Mouse (Mus musculus) embryo, embryonic 9.5 days (tissue): ENCODE measurements at regions not wholly inside any gene's neighbourhood (a gene's known extent, or its start where the extent isn't known, plus 50 kb on each side); places are given as distances from the start of the nearest gene placed in this dataset.

Experiments
- DNase-seq: peaks from one replicate; pipeline ENCODE4 v3.0.0-alpha.2; 2017; ENCODE audit errors: extremely low spot score

DNA sequence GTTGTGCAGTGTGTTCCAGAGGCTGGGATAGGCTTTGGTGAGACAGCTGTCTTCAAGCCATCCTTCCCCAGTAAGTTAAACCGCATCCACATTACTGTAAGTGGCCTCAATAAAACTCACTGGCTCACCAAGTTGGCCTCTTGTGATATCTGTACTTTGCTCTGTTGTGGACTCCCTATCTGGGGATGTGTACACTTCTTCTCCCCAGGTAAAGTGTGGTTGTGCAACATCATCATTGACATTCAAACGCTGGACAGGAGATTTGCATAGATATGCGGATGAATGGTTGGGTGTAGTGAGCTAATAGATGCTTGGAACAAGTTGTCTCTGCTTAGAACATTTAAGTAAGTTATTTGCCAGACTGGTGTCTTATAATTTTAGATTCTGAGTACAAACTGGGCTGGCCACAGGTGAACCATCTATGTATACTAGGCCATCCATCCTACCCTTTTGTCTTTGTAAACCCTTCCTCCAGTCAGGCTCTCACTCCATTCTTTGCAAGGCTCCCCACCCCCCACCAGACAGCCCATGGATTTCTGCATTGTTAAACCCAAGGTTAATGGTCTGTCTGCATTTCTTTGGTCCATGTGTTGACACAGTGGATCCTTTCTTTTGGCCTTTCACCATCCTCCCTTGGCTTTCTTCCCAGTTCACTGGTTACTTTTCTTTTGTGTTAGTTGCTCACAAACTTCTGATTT, 303.0 kb downstream of the Plpp3 start:
- DNase-seq, result no peak

DNA sequence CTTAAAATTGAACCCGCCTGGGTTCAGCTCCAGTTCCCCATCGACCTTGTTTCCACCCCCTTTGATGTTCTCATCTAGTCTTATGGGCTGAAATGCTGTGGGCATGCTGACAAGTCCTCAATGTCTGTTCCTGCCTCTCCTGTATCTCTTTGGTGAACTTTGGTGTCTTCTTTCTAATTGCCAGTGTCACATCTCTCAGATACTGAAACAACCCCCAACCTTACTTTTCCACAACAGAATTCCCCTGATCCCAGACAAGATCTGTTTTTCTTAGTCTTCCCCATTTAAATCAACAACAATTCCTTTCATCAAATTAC, 303.5 kb downstream of the Plpp3 start:
- no peak for DNase-seq

DNA sequence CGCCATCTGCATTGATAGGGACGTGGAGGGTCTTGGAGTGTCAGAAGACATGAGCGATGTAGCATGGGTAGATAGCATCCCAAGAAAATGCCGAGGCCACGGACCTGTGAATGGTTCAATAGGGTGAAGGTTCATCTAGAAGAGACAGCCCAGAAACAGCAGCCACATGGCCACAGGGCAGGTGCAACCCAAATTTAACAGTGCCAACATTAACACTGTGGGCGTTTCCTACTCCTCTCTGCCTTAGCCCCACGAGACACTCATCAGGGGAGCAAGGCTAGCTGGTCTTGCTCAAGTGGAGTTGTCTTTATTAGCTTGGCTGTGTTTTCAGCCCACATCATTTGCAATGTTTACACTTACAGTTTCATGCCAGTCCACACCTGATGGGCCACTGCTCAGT, 310.7 kb downstream of the Plpp3 start:
- no peak for DNase-seq

DNA sequence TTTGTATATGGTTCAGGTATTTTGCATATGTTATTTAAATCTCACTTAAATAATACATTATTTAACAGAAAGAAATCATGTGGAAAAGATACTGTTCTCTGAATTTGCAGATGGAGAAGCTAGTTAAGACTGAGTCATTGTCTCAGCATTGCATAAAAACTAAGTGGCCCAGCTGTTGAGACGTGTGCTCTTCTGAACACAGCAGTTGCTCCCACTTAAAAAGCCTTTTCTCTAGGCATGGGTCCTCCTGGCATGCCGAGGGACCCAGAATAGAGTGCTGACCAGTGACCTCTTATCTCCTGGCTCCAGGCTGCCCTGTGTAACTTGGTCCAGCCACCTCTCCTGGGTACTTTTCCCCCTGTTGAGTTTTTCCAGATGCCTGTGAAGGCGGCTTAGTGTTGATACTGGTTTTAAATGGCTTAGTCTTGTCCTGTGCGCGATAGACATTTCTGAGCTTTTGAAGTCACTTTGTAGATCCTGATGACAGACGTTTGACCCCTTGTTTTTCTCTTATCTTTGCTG, 312.2 kb downstream of the Plpp3 start:
- DNase-seq, result no peak

DNA sequence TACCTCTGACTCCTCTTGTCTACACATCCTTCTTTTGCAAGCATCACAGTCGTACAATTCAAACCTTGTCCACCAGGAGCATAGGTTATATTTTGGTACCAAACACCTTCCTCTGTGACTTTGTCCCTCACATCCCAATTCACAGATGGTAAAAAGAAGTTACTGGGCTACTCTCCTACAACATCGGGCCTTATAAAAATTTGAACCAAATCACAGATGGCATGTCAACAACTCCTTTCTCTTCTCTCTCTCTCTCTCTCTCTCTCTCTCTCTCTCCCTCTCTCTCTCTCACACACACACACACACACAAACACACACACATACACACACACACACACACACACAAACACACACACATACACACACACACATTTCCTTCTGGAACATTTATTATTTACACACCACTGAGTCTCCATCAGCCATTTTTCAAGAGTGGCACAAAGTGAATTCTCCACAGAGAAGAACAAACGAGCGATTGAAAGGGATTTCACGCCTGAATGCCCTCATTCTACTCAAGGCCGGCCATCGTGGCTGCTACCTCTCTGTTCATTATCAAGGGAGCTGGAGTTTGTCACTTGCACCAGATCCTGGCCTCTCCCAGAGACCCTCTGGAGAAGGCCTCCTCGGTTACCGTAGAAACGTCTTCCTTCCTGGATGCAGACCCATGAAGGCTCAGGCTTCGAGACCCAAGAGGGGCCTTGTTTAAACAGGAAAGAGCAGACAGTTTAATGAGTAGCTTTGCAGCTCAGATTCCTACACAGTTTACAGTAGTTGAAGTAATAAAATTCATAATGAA, 314.7 kb upstream of the Gm12728 start:
- DNase-seq, result peak; percentile 73

DNA sequence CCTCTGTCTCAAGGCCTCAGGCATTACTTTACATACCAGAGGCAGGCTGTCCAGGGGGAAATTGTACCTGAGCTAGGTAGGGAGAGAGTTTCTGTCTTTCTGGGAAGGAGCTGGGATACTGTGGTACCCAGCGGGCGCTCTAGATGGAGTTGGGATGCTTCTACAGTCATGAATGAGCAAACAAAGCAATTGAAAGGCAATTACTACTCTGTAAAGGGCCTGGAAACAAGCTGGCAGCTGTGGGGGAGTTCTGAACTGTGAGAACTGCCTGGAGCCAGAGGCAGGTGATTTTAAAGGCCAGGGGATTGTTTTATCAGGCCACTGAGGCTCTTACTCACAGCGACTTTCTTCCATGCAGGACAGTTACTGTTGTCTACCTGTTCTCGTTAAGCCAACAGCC, 313.3 kb upstream of the Gm12728 start:
- DNase-seq, result no peak

DNA sequence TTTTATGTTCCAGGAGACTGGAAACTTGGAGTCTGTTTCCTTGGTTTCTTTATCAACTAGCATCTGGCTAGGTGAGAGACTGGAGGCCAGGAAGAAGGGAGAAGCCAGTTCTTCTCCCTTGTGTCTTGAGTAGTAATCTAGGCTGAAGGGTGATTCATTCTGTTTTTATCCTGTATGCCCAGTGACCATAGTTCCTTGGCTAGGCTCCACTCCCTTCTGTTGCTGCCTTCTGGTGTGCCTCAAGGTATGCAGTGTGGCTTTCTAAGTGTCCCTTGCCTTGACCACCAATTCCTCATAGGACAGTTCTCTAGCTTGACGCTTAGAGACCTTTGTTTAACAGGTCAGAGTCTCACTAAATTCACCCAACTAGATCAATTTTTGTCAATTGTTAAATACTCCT, 303.3 kb upstream of the Gm12728 start:
- DNase-seq, result no peak

DNA sequence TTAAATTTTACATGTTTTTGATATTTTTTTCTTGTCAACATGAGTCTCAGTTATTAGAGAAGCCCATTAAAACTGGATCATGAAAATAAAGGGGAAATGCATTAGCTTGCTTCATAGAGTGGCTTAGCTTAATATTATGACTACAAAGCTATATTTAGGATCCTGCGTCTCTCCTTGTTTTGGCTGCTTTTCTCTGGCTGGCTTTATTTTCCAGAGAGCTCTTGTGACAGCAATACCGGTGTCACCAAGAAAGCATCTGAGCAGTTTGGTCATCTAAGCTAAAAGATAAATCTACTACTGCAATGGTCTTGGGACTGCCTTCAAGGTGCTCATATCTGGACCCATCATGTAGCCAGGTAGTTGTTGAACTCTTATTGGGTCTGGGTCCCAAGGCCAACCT, 293.5 kb upstream of the Gm12728 start:
- DNase-seq, result no peak

DNA sequence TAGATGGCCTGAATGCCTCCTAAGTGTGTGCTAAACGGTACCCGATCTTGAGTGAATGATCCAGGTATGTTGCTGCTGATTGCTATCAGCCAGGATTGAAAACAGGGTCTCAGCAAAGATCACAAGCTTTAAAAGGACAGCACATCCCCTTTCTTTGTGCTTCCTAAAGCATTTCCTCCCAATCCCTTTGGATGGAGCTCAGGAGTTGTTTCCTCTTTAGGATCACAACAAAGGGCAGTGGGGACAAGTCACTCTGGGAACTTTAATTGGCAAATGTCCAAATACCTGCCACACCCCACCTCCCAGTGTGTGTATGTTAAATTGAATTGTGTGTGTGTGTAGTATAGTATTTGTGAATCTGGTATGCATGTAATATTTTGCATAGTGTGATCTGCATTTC, 283.5 kb upstream of the Gm12728 start:
- DNase-seq, result no peak

DNA sequence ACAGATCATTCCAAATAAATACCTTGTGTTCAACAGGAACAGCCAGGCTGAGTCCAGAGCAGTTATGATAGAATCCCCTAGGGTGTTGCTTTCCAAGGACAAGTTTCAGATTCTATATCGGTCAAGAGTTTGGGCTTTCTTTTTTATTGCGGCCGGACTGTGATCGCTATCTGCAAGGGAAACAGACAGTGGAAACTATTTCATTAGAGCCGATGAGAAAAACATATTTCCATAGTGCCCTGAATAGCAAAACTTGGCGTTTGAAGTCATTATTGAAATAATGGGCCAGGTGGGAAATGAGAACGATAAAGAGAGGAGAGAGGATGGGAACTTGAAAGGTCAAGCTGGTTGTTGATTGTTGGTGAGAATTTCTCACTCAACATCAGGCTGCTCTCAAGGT, 282.4 kb upstream of the Gm12728 start:
- DNase-seq, result no peak

DNA sequence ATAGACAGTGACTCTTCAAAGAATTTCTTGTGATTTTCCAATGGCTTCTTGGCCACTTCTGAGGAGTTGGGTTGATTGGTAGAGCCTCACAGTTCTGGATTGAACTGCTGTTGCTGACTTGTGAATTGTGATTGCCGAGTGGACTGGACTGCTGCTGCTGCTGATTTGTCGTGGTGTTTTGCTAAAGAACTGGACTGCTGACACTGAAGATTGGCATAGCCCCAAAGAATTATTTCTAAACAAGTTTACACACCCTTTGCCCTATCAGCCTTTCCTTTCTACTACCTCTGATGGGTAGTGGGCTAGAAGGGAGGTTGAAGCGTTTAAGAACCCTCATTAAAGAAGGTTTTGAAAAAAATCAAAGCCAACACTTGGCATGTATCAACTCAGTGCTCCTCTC, 280.6 kb upstream of the Gm12728 start:
- DNase-seq, result no peak

DNA sequence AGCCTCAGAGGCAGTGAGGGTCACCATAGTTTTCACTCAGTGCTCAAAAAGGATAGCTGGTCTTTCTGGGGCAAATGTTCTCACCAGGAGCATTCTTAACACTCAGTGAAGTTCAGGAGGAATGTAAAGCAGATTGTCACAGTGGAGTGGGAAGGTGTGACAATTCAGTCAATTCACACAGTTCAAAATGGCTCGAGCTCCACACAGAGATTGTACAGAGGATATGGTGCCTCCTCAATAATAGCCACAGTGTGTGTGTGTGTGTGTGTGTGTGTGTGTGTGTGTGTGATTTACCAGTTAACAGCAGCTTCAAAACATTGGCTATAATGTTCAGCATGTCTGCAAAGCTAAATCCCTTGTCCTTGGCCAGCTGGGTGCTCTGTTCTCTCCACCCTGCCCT, 279.3 kb upstream of the Gm12728 start:
- no peak for DNase-seq

DNA sequence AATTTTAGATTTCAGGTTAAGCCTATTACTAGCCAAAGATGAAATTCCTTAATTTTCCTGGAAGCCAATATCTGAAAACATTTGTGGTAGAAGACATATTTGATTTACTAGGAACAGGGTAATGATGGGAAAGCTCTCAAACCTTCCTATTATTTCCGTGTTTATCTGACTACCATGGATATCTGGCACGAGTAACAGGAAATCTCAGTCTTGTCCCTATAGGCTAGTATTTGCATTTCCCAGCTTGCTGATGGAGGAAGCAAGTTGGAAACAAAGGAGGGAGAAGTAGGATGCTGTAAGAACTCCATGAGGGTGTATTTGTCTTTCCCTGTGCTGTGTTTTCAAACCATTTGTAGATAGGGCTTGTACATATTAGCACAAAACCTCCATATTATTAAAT, 264.5 kb upstream of the Gm12728 start:
- no peak for DNase-seq

DNA sequence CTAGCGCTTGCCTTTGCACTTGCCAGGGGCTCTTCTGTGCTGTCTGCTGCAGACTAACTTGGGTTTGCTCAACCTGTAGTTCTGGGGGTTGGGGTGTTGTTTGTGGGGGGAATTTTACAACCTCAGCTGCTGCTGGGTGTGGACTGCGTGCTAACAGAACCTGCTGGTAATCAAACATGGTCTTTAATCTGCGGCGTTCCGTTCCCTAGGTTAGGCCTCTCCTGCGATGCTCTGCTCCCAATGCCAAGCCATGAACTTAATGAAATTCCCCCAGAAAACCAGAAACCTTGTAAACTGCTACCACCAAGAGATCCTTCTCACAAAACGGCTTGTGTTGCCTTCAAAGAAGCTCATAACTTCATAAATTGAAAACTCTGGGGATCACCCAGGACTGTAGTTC, 262.9 kb upstream of the Gm12728 start:
- no peak for DNase-seq

DNA sequence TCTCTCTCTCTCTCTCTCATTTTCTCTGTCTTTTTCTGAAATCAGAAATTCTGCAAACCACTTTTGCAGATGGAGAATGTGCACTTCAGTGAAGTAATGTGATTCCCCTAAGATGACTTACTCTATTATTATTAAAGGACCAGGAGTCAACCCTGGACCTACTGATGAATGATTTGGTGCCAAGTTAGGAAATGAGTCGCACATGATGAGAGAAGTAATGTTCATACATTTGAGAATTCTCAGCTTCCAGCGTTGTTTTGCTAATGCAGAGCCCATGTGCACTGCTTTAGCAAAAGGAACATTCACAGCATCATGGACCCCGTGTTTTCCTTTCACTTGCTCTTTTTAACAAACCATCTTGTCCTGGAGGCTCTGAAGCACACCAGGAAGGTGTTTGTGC, 262.4 kb upstream of the Gm12728 start:
- DNase-seq, result no peak

DNA sequence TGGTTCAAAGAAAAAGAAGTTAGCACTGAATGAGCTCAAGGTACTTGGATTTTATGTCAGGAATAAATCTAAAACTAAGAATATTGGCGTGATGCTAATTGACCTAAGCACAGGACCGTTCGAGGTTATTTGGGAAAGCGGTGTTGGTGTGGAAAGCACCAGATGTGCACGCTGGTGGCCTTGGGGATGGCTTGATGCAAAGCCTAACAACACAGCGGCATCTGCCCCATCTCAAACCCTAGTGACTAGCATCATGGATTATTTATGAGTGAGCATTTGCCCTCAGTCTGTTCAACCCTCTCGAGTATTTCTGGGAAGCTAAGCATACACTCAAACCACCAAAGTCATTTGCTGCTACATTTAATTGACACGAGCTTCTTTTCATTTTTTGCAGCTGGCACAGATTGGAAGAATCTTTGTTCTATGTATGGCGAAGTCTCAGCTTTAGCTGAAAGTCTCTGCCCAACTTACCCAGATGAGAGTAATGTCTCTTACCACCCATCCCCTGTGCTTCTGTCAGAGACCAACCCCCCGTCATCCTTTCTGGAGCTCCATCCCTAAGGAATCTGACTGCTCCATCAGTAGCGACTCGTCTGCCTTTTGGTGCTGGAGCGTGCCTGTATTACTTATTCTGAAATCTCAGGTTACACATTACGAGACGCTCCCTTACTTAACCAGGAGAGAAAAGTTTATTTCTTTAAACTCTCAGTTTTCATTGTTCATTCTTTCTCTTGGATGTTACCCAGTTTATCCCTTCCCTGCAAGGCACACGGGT, 257.8 kb upstream of the Gm12728 start:
- no peak for DNase-seq

DNA sequence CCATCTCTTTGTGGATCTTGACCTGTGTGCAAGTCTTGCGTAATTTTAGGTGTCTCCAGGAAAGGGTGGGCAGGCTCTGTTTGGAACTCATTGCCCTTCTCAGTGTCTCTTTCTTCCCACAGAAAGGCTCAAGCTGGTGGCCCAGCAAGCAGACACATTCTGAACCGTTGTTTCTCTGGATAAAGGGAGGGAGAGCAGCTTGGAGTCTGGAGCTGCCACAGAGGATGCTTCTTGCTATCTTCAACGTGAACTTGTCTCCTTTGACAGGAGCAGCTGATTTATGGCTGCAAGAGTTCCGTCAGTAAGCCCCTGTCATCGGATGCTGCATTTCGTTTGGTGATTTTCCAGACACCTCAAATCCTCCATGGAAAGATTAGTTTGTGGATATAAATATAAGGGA, 254.2 kb upstream of the Gm12728 start:
- DNase-seq, result no peak

DNA sequence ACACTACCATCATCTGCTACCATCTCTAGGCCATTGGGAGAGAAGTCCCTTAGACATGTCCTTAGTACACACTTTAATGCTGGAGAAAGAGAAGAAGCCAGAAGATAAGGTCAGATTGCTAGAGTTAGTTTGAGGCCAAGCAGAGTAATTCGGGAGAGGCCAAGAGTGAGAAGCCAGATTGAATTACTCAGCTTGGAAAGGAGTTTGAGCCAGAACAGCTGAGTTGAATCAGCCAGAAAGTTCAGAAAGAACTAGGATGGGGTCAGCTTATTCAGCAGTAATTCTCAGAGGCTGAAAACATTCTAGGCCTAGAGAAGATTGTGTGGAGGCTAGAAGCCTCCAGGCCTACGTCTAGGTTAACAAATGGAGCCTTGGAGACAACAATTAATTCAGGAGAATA, 244.2 kb upstream of the Gm12728 start:
- no peak for DNase-seq

DNA sequence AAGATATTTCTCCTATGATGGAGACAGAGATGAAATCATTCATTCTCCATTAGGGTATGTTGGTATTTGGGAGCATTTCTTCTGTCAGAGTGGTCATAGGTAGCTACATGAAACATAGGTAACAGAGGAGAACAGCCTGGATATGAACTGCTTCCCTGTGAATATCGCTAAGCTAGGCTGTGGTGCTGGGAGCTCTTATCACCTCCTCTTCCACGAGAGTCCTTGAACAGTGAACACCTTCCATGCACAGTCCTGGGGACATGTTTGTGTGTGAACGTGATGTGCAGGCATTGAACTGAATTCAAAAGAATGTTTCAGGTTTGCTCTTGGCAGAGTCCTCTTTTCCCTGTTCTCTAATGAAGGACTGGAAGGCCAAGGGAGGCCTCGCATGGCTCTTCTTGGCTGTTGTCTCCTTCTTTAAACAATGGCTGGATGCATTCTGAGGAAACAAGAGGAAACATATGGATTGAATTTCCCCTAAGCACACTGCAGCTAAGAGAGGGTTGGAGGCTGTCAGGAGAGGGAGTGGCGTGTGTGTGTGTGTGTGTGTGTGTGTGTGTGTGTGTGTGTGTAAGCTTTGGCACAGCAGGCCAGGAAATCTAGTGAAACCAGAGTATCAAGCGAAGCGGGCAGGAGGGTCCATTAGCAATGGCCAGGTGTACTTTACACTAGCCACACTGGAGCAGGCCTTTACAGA, 239.8 kb upstream of the Gm12728 start:
- DNase-seq, result peak; percentile 21

DNA sequence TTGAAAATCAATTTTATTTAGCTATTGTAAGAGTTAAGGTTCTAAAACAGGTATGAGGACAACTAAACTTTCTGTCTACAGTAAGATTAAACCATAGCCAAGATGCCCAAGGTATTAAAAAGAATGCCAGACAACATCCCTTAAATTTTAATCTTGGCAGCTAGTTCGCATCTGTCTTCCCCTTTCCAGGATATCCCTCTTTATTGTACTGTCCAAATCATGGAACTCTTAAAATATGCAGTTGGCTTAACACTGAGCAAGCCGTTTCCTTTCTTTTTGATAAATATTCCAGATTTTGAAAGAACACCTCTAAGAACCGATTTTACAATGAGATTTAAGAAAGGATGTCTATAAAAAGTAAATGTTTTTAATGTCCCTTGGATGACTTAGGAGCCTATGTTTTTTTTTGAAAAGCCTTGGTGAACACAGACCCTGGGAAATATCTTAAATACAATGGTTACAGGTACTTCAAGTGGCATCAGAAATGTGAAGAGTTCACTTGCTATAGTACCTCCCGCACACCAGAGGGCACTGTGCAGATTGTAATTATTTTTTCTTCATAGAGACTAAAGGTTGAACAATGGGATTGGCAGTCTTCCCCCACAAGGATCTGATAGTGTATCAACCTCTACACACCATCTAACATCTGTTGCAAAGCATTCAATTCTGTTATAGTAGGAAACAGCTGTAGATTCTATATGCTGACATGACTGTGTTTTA, 237.5 kb upstream of the Gm12728 start:
- no peak for DNase-seq

DNA sequence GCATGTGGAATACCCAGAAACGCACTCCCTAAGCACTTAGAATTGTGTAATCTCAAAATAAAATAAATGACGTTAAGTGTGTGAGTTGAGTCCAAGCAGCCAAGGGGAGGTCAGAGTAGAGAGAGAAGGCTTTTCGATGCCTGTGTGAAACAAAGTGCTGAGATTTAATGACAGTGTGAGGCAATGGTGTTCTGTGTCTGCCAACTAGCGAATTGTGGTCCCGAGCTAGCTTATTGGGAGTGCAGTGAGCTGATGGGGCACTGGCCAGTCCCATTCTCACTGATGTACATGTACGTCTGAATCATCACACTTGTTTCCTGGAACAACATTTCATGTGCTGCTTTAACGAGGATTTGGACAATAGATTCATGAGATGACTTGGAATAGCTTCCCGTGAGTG, 234.7 kb upstream of the Gm12728 start:
- DNase-seq, result no peak

DNA sequence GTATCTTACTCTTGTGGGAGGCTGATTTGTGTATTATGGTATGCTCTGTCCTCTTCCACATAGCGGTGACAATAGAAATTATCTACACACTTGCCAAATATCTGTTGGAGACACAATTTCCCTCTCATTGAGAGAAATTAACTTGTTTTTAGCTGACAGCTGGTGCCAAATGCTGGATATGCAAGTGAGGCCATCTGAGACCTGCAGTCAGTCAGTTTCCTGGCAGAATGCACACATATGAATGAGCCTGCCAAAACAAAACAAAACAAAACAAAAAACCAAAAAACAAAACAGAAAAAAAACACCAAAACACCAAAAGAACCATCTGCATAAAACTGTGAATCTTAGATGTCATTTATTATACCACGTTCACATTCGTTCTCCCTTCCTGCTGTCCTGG, 233.7 kb upstream of the Gm12728 start:
- DNase-seq, result no peak
